Mouse (Mus musculus) hindbrain, embryonic 16.5 days (tissue): ENCODE measurements around the gene U2af1. TPM values are rescaled to one million over a fixed set of nuclear protein-coding genes. Genes with fewer than 3 reads are reported as not detected.
A peak's percentile ranks its signal among the peaks of the same experiment; 100 is the strongest.

Experiments used
- ATAC-seq: fragments of 200-750 bp; cut with Nextera tagmentation; 2 replicates; pipeline ENCODE4 v1.8.0; 2017; ENCODE audit warnings: moderate TSS enrichment, moderate library complexity
- H3K27ac ChIP-seq: fragments of 300-500 bp; sonication (generic); 2 replicates; pipeline ENCODE4 v1.5.1; 2014; ENCODE audit warnings: low read depth, mild to moderate bottlenecking, control low read depth, low read length, moderate library complexity
- H3K27me3 ChIP-seq: fragments of 300-500 bp; sonication (generic); replicated peaks from 2 replicates; pipeline ENCODE4 v1.6.1; 2014; ENCODE audit warnings: low read length; ENCODE audit not compliant: control insufficient read depth, insufficient read depth
- H3K36me3 ChIP-seq: fragments of 300-500 bp; sonication (generic); 2 replicates; pipeline ENCODE4 v1.6.1; 2014; ENCODE audit warnings: mild to moderate bottlenecking, low read length, moderate library complexity, mixed read lengths; ENCODE audit not compliant: control insufficient read depth, insufficient read depth
- H3K4me1 ChIP-seq: fragments of 300-500 bp; sonication (generic); 2 replicates; pipeline ENCODE4 v1.6.1; 2014; ENCODE audit warnings: low read depth, low read length; ENCODE audit not compliant: control insufficient read depth, insufficient read depth
- H3K4me2 ChIP-seq: fragments of 300-500 bp; sonication (generic); 2 replicates; pipeline ENCODE4 v1.6.1; 2014; ENCODE audit warnings: mild to moderate bottlenecking, low read length, control low read depth, moderate library complexity
- H3K4me3 ChIP-seq: fragments of 300-500 bp; sonication (generic); 2 replicates; pipeline ENCODE4 v1.5.1; 2014; ENCODE audit warnings: mild to moderate bottlenecking, low read length, control low read depth, moderate library complexity
- H3K9ac ChIP-seq: fragments of 300-500 bp; sonication (generic); 2 replicates; pipeline ENCODE4 v1.6.1; 2014; ENCODE audit warnings: low read depth, mild to moderate bottlenecking, control low read depth, low read length, moderate library complexity
- H3K9me3 ChIP-seq: fragments of 300-500 bp; sonication (generic); 2 replicates; pipeline ENCODE4 v1.6.1; 2014; ENCODE audit warnings: mild to moderate bottlenecking, low read length, moderate library complexity; ENCODE audit not compliant: control insufficient read depth
- WGBS: fragments of 180-500 bp; shearing (Covaris S2); extraction: QIAGEN DNeasy Blood & Tissue Kit; methylation state at CpG from one replicate; pipeline ENCODE4 v1.1.7; 2014; 5-methylcytosine and 5-hydroxymethylcytosine counted together
- polyA plus RNA-seq: library from polyadenylated mRNA; unstranded; fragments of >200 nt; fragmentation: Nextera tagmentation; extraction: Ambion mirVana; gene quantifications from 2 replicates; pipeline ENCODE4 v1.2.1, GENCODE M21; 2015

Gene U2af1
- polyA plus RNA-seq, 1 experiment from 2014 or later, result 158 TPM

DNA sequence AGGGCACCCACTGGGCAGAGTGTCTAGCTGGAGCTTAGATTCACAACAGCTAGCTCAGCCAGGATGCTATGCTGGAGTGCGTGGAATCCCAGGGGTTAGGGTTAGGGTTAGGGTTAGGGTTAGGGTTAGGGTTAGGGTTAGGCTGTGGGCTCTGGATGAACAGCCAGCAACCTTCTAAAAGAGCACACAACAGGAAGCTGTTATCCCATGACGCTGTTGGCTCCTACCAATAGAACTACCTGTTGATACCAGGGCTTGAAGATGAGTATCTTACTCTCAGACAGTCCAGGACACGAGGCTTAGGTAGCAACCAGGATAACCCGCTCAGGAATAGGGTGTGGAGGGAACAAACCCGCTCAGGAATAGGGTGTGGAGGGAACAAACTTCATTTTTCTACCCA is 34.2 kb upstream of the U2af1 start:
- Histone ChIP-seq H3K4me2 (no peak overlapping the region), H3K36me3 (no peaks in the 10 kb centered on the region), H3K9me3 (no peaks in the 10 kb centered on the region), H3K27ac (no peak overlapping the region), H3K9ac (no peak overlapping the region), H3K27me3 (no peaks in the 10 kb centered on the region), H3K4me3 (no peak overlapping the region), H3K4me1 (peaks cover 5% of the 10 kb centered on the region)
- no peak for ATAC-seq
- 39% methylated on average over 5 of the region's 5 CpGs for WGBS

DNA sequence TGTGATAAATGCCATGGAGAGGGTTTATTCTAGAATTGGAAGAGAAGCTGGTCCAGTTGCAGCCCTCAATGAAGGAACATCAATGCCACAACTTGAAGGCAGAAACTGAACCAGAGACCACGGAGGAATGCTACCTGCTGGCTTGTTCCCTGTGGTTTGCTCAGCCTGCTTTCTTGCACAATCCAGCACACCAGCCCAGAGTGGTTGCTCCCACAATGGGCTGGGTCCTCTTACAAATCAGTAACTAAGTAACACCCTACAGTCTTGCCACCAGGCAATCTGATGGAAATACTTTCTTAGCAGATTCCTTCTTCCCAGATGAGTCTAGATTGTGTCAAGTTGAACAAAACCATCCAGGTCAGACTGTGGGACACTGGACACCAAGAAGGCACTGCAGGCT is 30.9 kb upstream of the U2af1 start:
- Histone ChIP-seq H3K4me2 (no peak overlapping the region), H3K9ac (no peak overlapping the region), H3K4me1 (peaks cover 13% of the 10 kb centered on the region), H3K9me3 (no peaks in the 10 kb centered on the region), H3K27me3 (no peaks in the 10 kb centered on the region), H3K36me3 (no peaks in the 10 kb centered on the region), H3K4me3 (no peak overlapping the region), H3K27ac (no peak overlapping the region)
- 73% methylated on average over 1 of the region's 1 CpGs for WGBS
- no peak for ATAC-seq

- Histone ChIP-seq H3K4me3 (no peak overlapping the region), H3K36me3 (no peaks in the 10 kb centered on the region), H3K4me2 (no peak overlapping the region), H3K9ac (no peak overlapping the region), H3K27me3 (no peaks in the 10 kb centered on the region), H3K27ac (no peak overlapping the region), H3K4me1 (peaks cover 7% of the 10 kb centered on the region), H3K9me3 (no peaks in the 10 kb centered on the region)
- no peak for ATAC-seq
- 77% methylated on average over 9 of the region's 9 CpGs for WGBS
Measured at GRCm38 (mm10) chr17:31688112-31688511, 29.4 kb upstream of the U2af1 start.

DNA sequence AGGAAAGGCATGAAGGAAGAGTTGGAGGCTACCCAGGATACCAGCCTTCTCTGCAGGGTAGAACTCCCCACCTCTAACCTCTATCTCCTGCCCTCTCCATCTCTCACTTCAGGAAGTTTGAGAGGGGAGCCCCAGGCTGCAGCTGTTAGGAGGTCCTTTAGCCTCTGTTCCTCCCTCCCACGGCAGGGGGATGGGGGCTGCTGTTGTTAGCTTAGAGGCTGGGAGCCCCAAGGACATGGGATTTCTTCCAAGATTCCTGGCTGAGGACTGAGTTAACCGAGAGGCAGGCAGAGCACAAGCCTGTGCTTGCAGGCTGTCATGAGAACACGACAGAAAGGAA is 27.5 kb upstream of the U2af1 start:
- WGBS, result 27% methylated on average over 3 of the region's 3 CpGs
- H3K9me3 ChIP-seq, result no peaks in the 10 kb centered on the region

GRCm38 (mm10) chr17:31685514-31686224 is 27.0 kb upstream of the U2af1 start:
- Histone ChIP-seq H3K36me3 (no peaks in the 10 kb centered on the region), H3K4me3 (no peak overlapping the region), H3K9me3 (no peaks in the 10 kb centered on the region), H3K27ac (peak overlapping the region; percentile 59), H3K9ac (peak overlapping the region; percentile 55), H3K27me3 (no peaks in the 10 kb centered on the region), H3K4me1 (peaks cover 7% of the 10 kb centered on the region), H3K4me2 (peak overlapping the region; percentile 23; the same call in 1 of the 2 replicates)
- WGBS, result 12% methylated on average over 17 of the region's 17 CpGs
- peak; percentile 88 for ATAC-seq

More for the DNA sequence above, 27.5 kb upstream of the U2af1 start:
- H3K9ac ChIP-seq, result no peak overlapping the region; the same call in 1 of the 2 replicates
- no peak overlapping the region for H3K4me3 ChIP-seq
- peak; percentile 32 for ATAC-seq
- no peak overlapping the region for H3K4me2 ChIP-seq
- no peaks in the 10 kb centered on the region for H3K27me3 ChIP-seq
- peak overlapping the region; percentile 59 for H3K27ac ChIP-seq
- peaks cover 7% of the 10 kb centered on the region for H3K4me1 ChIP-seq
- H3K36me3 ChIP-seq, result no peaks in the 10 kb centered on the region

DNA sequence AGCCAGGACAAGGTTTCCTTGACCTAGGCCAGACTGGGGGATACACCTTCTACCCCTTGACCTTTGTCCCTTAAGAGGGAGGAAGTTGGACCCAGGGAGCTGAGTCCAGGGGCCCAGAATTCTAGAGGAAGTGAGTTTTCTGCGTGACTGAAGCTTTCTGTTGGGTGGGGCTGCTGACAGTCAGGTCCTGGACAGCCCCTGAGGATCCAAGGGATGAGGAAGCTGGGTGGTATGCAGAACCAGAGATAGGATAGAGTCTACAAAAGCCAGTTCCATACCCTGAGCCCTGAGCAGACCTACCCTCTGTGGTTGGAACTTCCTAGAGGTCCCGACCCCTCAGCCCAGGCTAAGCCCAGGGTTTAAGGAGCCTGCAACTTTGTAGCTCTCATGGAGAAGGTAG is 21.8 kb upstream of the U2af1 start:
- no peaks in the 10 kb centered on the region for H3K4me1 ChIP-seq
- H3K4me2 ChIP-seq, result no peak overlapping the region
- 68% methylated on average over 2 of the region's 2 CpGs for WGBS
- H3K4me3 ChIP-seq, result no peak overlapping the region
- no peaks in the 10 kb centered on the region for H3K36me3 ChIP-seq
- no peaks in the 10 kb centered on the region for H3K9me3 ChIP-seq
- H3K27ac ChIP-seq, result no peak overlapping the region
- no peak overlapping the region for H3K9ac ChIP-seq
- no peaks in the 10 kb centered on the region; the same call in 1 of the 2 replicates for H3K27me3 ChIP-seq
- no peak for ATAC-seq

- no peaks in the 10 kb centered on the region for H3K9me3 ChIP-seq
- H3K4me1 ChIP-seq, result no peaks in the 10 kb centered on the region
- H3K4me3 ChIP-seq, result no peak within 1 kb of the TSS
- ATAC-seq, result no peak
- H3K9ac ChIP-seq, result no peak within 1 kb of the TSS
- H3K36me3 ChIP-seq, result no peaks in the 10 kb centered on the region
- WGBS, result 79% methylated on average over 8 of the region's 8 CpGs
- H3K27ac ChIP-seq, result no peak within 1 kb of the TSS
- H3K4me2 ChIP-seq, result no peak within 1 kb of the TSS
- H3K27me3 ChIP-seq, result no peaks in the 10 kb centered on the region; the same call in 1 of the 2 replicates
Measured at GRCm38 (mm10) chr17:31677507-31677906, 18.8 kb upstream of the U2af1 start, which contains the start of gene Cryaa. Gene Cryaa (plus strand): TSS chr17:31677807.

GRCm38 (mm10) chr17:31674426-31674825 is 15.7 kb upstream of the U2af1 start:
- Histone ChIP-seq H3K9me3 (no peaks in the 10 kb centered on the region), H3K9ac (no peak overlapping the region), H3K4me1 (no peaks in the 10 kb centered on the region), H3K36me3 (no peaks in the 10 kb centered on the region), H3K27ac (no peak overlapping the region), H3K4me2 (no peak overlapping the region), H3K27me3 (no peaks in the 10 kb centered on the region; the same call in 1 of the 2 replicates), H3K4me3 (no peak overlapping the region)
- whole genome bisulfite sequencing, result 91% methylated on average over 1 of the region's 1 CpGs
- no peak for ATAC-seq

- Histone ChIP-seq H3K36me3 (no peaks in the 10 kb centered on the region), H3K9ac (no peak overlapping the region), H3K4me1 (no peaks in the 10 kb centered on the region), H3K27ac (no peak overlapping the region), H3K4me3 (no peak overlapping the region), H3K27me3 (no peaks in the 10 kb centered on the region), H3K9me3 (no peaks in the 10 kb centered on the region), H3K4me2 (no peak overlapping the region)
- no peak for ATAC-seq
- WGBS, result 90% methylated on average over 12 of the region's 12 CpGs
Measured at GRCm38 (mm10) chr17:31672279-31672678, 13.6 kb upstream of the U2af1 start.
